Mouse (Mus musculus): ENCODE measurements around the gene E2f3. TPM values are rescaled to one million over a fixed set of nuclear protein-coding genes. Genes with fewer than 3 reads are reported as not detected.

Gene E2f3
- polyA plus RNA-seq, 1 experiment from 2014 or later: 14.1 TPM

DNA sequence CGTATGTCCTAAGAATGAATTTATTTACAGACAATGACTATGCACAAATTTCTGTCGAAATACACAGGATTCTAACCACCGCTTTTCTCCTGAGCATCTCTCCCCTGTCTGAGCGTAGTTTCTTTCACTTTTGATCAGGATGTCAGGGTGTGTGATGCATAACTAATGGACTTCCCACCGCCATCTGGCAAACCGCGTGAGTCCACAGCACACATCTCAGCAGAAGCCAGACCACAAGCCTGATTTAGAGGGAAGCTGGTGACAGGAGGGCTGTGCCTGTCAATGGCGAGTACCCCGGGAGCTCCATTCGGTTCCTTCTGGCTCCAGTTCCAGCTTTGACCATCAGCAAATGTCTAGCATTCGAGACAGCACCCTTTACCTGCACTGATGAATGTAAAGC lies 17.3 kb upstream of the E2f3 start:
- ATAC-seq (ENCODE audit: borderline replicate concordance, extremely low read depth, low FRiP score, low TSS enrichment): no peak
- Histone ChIP-seq H3K4me1 (0 out of 2 replicates have a peak, but pooled peaks cover 3% of the 10 kb centered on the region), H3K4me2 (no peak overlapping the region), H3K27ac (no peak overlapping the region), H3K4me3 (no peak overlapping the region), H3K9ac (no peak overlapping the region), H3K36me3 (no peaks in the 10 kb centered on the region), H3K27me3 (no peaks in the 10 kb centered on the region), H3K9me3 (no peaks in the 10 kb centered on the region)
- 63% methylated on average over 11 of the region's 11 CpGs for whole genome bisulfite sequencing

GRCm38 (mm10) chr13:30001041-30001440 lies 15.2 kb upstream of the E2f3 start:
- H3K36me3 ChIP-seq: no peaks in the 10 kb centered on the region
- no peak overlapping the region for H3K9ac ChIP-seq
- 0 out of 2 replicates have a peak, but pooled peaks cover 3% of the 10 kb centered on the region for H3K4me1 ChIP-seq
- H3K27me3 ChIP-seq: no peaks in the 10 kb centered on the region
- no peak for ATAC-seq (ENCODE audit: borderline replicate concordance, extremely low read depth, low FRiP score, low TSS enrichment)
- H3K27ac ChIP-seq: no peak overlapping the region
- 27% methylated on average over 5 of the region's 5 CpGs for WGBS
- no peaks in the 10 kb centered on the region for H3K9me3 ChIP-seq
- no peak overlapping the region for H3K4me3 ChIP-seq
- H3K4me2 ChIP-seq: no peak overlapping the region

GRCm38 (mm10) chr13:29987956-29988355 lies 2.1 kb upstream of the E2f3 start:
- 90% methylated on average over 6 of the region's 6 CpGs for WGBS
- no peaks in the 10 kb centered on the region for H3K27me3 ChIP-seq

GRCm38 (mm10) chr13:29986756-29987120 lies 875 bp upstream of the E2f3 start:
- peak overlapping the region; percentile 60 for H3K4me2 ChIP-seq
- no peaks in the 10 kb centered on the region for H3K36me3 ChIP-seq
- no peaks in the 10 kb centered on the region for H3K9me3 ChIP-seq
- no peaks in the 10 kb centered on the region for H3K27me3 ChIP-seq
- H3K4me1 ChIP-seq: peaks cover 18% of the 10 kb centered on the region
- H3K9ac ChIP-seq: peak overlapping the region; percentile 41
- 8% methylated on average over 9 of the region's 9 CpGs for WGBS
- peak overlapping the region; percentile 96 for H3K4me3 ChIP-seq
- peak overlapping the region; percentile 60 for H3K27ac ChIP-seq
- no peak for ATAC-seq (ENCODE audit: borderline replicate concordance, extremely low read depth, low FRiP score, low TSS enrichment)

More at GRCm38 (mm10) chr13:29987956-29988355, 2.1 kb upstream of the E2f3 start:
- Histone ChIP-seq H3K27ac (no peak overlapping the region), H3K4me3 (no peak overlapping the region), H3K9me3 (no peaks in the 10 kb centered on the region), H3K4me2 (no peak overlapping the region), H3K36me3 (no peaks in the 10 kb centered on the region), H3K9ac (no peak overlapping the region), H3K4me1 (peaks cover 8% of the 10 kb centered on the region)
- no peak for ATAC-seq (ENCODE audit: borderline replicate concordance, extremely low read depth, low FRiP score, low TSS enrichment)

GRCm38 (mm10) chr13:29985101-29985854 lies 585 bp downstream of the E2f3 start:
- under 1% methylated on average over 62 of the region's 62 CpGs for WGBS
- Histone ChIP-seq H3K36me3 (no peaks in the 10 kb centered on the region), H3K9ac (peak overlapping the region; percentile 100), H3K4me1 (peaks cover 27% of the 10 kb centered on the region), H3K27ac (peak overlapping the region; percentile 98), H3K9me3 (no peaks in the 10 kb centered on the region), H3K27me3 (no peaks in the 10 kb centered on the region), H3K4me3 (peak overlapping the region; percentile 96), H3K4me2 (peak overlapping the region; percentile 86)
- ATAC-seq (ENCODE audit: borderline replicate concordance, extremely low read depth, low FRiP score, low TSS enrichment): 0 out of 2 replicates have a peak, but pooled peaks have one; percentile 3

- WGBS: 0% methylated on average over 37 of the region's 69 CpGs
- H3K27ac ChIP-seq: peak overlapping the region; percentile 98
- ATAC-seq (ENCODE audit: borderline replicate concordance, extremely low read depth, low FRiP score, low TSS enrichment): peak; percentile 59
- H3K36me3 ChIP-seq: no peaks in the 10 kb centered on the region
- H3K4me1 ChIP-seq: peaks cover 27% of the 10 kb centered on the region
- peak overlapping the region; percentile 100 for H3K9ac ChIP-seq
- H3K4me3 ChIP-seq: peak overlapping the region; percentile 96
- H3K9me3 ChIP-seq: no peaks in the 10 kb centered on the region
- H3K4me2 ChIP-seq: peak overlapping the region; percentile 86
- no peaks in the 10 kb centered on the region for H3K27me3 ChIP-seq
Observed at GRCm38 (mm10) chr13:29984286-29985100, 1.4 kb downstream of the E2f3 start.

- Histone ChIP-seq H3K9ac (peak overlapping the region; percentile 100), H3K9me3 (no peaks in the 10 kb centered on the region), H3K4me2 (peak overlapping the region; percentile 86), H3K27me3 (no peaks in the 10 kb centered on the region), H3K4me3 (peak overlapping the region; percentile 96), H3K27ac (peak overlapping the region; percentile 98), H3K4me1 (peaks cover 31% of the 10 kb centered on the region), H3K36me3 (peaks cover 5% of the 10 kb centered on the region; the same call in 1 of the 2 replicates)
- under 1% methylated on average over 35 of the region's 35 CpGs for WGBS
- no peak for ATAC-seq (ENCODE audit: borderline replicate concordance, extremely low read depth, low FRiP score, low TSS enrichment)
Observed at GRCm38 (mm10) chr13:29983523-29984191, 2.2 kb downstream of the E2f3 start.

GRCm38 (mm10) chr13:29983037-29983436 lies 2.8 kb downstream of the E2f3 start:
- ATAC-seq (ENCODE audit: borderline replicate concordance, extremely low read depth, low FRiP score, low TSS enrichment): no peak
- Histone ChIP-seq H3K9me3 (no peaks in the 10 kb centered on the region), H3K4me3 (peak overlapping the region; percentile 96), H3K36me3 (peaks cover 7% of the 10 kb centered on the region; the same call in 1 of the 2 replicates), H3K9ac (peak overlapping the region; percentile 100), H3K27ac (peak overlapping the region; percentile 98), H3K4me2 (peak overlapping the region; percentile 86), H3K4me1 (peaks cover 31% of the 10 kb centered on the region), H3K27me3 (no peaks in the 10 kb centered on the region)
- 10% methylated on average over 6 of the region's 6 CpGs for WGBS

GRCm38 (mm10) chr13:29982400-29982799 lies 3.5 kb downstream of the E2f3 start:
- H3K4me1 ChIP-seq: peaks cover 32% of the 10 kb centered on the region
- WGBS: 41% methylated on average over 3 of the region's 3 CpGs
- ATAC-seq (ENCODE audit: borderline replicate concordance, extremely low read depth, low FRiP score, low TSS enrichment): no peak
- peak overlapping the region; percentile 6; the same call in 1 of the 2 replicates for H3K4me2 ChIP-seq
- no peak overlapping the region for H3K4me3 ChIP-seq
- no peak overlapping the region for H3K9ac ChIP-seq
- H3K27me3 ChIP-seq: no peaks in the 10 kb centered on the region
- H3K27ac ChIP-seq: no peak overlapping the region
- H3K36me3 ChIP-seq: peaks cover 12% of the 10 kb centered on the region; the same call in 1 of the 2 replicates
- no peaks in the 10 kb centered on the region for H3K9me3 ChIP-seq

DNA sequence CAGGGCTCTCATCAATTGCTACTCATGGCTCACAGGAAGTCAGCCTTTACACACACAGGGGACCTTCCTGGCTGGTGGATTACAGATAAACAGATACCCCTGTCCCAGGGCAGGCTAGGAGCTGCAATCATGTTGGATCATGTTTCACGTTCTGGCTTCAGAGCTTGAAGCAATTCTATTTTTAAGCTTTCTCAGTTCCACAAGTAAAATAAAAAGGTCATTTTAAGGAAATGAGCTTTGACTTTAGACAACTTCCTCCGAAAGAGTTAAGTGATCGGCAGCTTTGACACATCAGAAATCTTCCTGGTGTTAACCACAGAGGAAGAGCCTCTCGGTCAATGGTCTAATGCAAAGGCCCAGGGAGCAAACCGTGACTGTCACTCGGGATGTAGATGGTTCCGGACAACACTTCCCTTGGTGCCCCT lies 6.7 kb downstream of the E2f3 start:
- no peaks in the 10 kb centered on the region for H3K27me3 ChIP-seq
- H3K4me1 ChIP-seq: peaks cover 26% of the 10 kb centered on the region
- no peak overlapping the region for H3K9ac ChIP-seq
- peaks cover 15% of the 10 kb centered on the region; the same call in 1 of the 2 replicates for H3K36me3 ChIP-seq
- no peak overlapping the region for H3K4me3 ChIP-seq
- 66% methylated on average over 7 of the region's 7 CpGs for WGBS
- H3K4me2 ChIP-seq: no peak overlapping the region
- no peak overlapping the region for H3K27ac ChIP-seq
- no peak for ATAC-seq (ENCODE audit: borderline replicate concordance, extremely low read depth, low FRiP score, low TSS enrichment)
- no peaks in the 10 kb centered on the region for H3K9me3 ChIP-seq

- no peaks in the 10 kb centered on the region for H3K27me3 ChIP-seq
- WGBS: 84% methylated on average over 11 of the region's 11 CpGs
- no peak overlapping the region for H3K4me2 ChIP-seq
- no peaks in the 10 kb centered on the region for H3K9me3 ChIP-seq
- H3K36me3 ChIP-seq: peaks cover 15% of the 10 kb centered on the region; the same call in 1 of the 2 replicates
- ATAC-seq (ENCODE audit: borderline replicate concordance, extremely low read depth, low FRiP score, low TSS enrichment): no peak
- peaks cover 21% of the 10 kb centered on the region for H3K4me1 ChIP-seq
- no peak overlapping the region for H3K27ac ChIP-seq
- no peak overlapping the region for H3K4me3 ChIP-seq
- H3K9ac ChIP-seq: no peak overlapping the region
Observed at GRCm38 (mm10) chr13:29977358-29977757, 8.5 kb downstream of the E2f3 start.
